15 mouse cellular contexts compared by ENCODE assay signal in the genomic region with DNA sequence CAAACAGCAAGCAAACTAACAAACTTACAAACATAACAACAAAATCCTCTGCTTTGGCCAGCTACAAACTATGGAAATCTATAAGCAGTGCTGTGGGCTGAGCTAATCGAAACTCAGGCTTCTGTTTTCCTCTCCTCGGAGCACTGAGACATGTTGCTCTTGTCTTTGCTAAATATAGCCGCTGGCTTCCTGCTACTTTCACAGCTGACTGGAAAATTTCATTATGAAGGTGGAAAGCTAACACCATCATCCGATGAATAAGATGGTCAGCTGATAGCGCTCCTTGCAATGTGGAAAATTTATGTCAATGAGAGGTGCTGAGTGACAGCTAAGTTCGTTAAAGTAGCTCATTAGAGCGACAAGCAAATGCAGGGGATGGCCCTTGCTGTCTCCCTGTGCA. TPM values are rescaled to one million over a fixed set of nuclear protein-coding genes. Genes with fewer than 3 reads are reported as not detected.
DNase-seq lines count a peak whose midpoint lies in the region; ATAC-seq and TF ChIP-seq lines count a peak whose summit lies in the region.
"Had no signal": no experiment of that assay in that cellular context is flagged by ENCODE, and none has a peak within 500 bp of the region (broad histone marks: within the 10 kb centered on the region; RNA-seq: fewer than 3 reads in every experiment).

No protein-coding gene starts in this region.

- H3K27ac ChIP-seq in heart, embryonic 11.5 days (ENCODE audit: low read depth, low read length) = no peak overlapping the region
- no peak overlapping the region for H3K27ac ChIP-seq in midbrain, embryonic 11.5 days (ENCODE audit: low read depth, low read length)
- H3K27ac ChIP-seq in midbrain, embryonic 10.5 days (replicated peaks) = no peak overlapping the region
- peak overlapping the region; percentile 20; the same call in 1 of the 2 replicates for H3K27ac ChIP-seq in heart, embryonic 16.5 days (ENCODE audit: low read length)
- H3K27ac ChIP-seq in hindbrain, postnatal 0 days = no peak overlapping the region
- H3K27ac ChIP-seq: liver, embryonic 12.5 days had no signal

- no peaks in the 10 kb centered on the region for H3K36me3 ChIP-seq in heart, embryonic 11.5 days (ENCODE audit: control insufficient read depth, insufficient read depth, low read length)
- H3K36me3 ChIP-seq in midbrain, embryonic 11.5 days (ENCODE audit: control insufficient read depth, insufficient read depth, low read length) = no peaks in the 10 kb centered on the region
- no peaks in the 10 kb centered on the region for H3K36me3 ChIP-seq in midbrain, embryonic 10.5 days
- no peaks in the 10 kb centered on the region for H3K36me3 ChIP-seq in heart, embryonic 16.5 days (ENCODE audit: control insufficient read depth, insufficient read depth)
- no peaks in the 10 kb centered on the region for H3K36me3 ChIP-seq in hindbrain, postnatal 0 days (ENCODE audit: insufficient read depth, low read length)
- H3K36me3 ChIP-seq: liver, embryonic 12.5 days had no signal

- H3K4me2 ChIP-seq in heart, embryonic 11.5 days = peak overlapping the region; percentile 29; the same call in 1 of the 2 replicates
- H3K4me2 ChIP-seq in midbrain, embryonic 11.5 days = no peak overlapping the region
- H3K4me2 ChIP-seq in heart, embryonic 16.5 days (ENCODE audit: low read depth, low read length) = peak overlapping the region; percentile 46
- H3K4me2 ChIP-seq in hindbrain, postnatal 0 days (ENCODE audit: low read depth, low read length) = no peak overlapping the region
- H3K4me2 ChIP-seq: liver, embryonic 12.5 days had no signal

- H3K9me3 ChIP-seq in heart, embryonic 11.5 days (replicated peaks; ENCODE audit: control insufficient read depth, low read length) = no peaks in the 10 kb centered on the region
- H3K9me3 ChIP-seq in midbrain, embryonic 11.5 days (ENCODE audit: control insufficient read depth, low read length) = no peaks in the 10 kb centered on the region
- no peaks in the 10 kb centered on the region for H3K9me3 ChIP-seq in midbrain, embryonic 10.5 days (replicated peaks)
- no peaks in the 10 kb centered on the region for H3K9me3 ChIP-seq in heart, embryonic 16.5 days (replicated peaks; ENCODE audit: control insufficient read depth, low read length)
- H3K9me3 ChIP-seq in hindbrain, postnatal 0 days (ENCODE audit: low read length) = no peaks in the 10 kb centered on the region
- H3K9me3 ChIP-seq: liver, embryonic 12.5 days had no signal

- no peaks in the 10 kb centered on the region for H3K27me3 ChIP-seq in heart, embryonic 11.5 days (ENCODE audit: control insufficient read depth, insufficient read depth, low read length)
- H3K27me3 ChIP-seq in midbrain, embryonic 11.5 days (ENCODE audit: control insufficient read depth, insufficient read depth, low read length) = no peaks in the 10 kb centered on the region
- no peaks in the 10 kb centered on the region for H3K27me3 ChIP-seq in midbrain, embryonic 10.5 days (ENCODE audit: low read depth, poor library complexity, severe bottlenecking)
- no peaks in the 10 kb centered on the region for H3K27me3 ChIP-seq in heart, embryonic 16.5 days (ENCODE audit: control insufficient read depth, insufficient read depth, low read length)
- no peaks in the 10 kb centered on the region for H3K27me3 ChIP-seq in hindbrain, postnatal 0 days (ENCODE audit: insufficient read depth, low read length)
- H3K27me3 ChIP-seq: liver, embryonic 12.5 days had no signal

- no peak for DNase-seq in heart, postnatal 14 days
- peak; percentile 57 for DNase-seq in midbrain, embryonic 11.5 days (ENCODE audit: low spot score, missing footprints)
- DNase-seq in midbrain, embryonic 10.5 days (ENCODE audit: low spot score) = no peak
- DNase-seq in skeletal muscle tissue, adult 2 months (ENCODE audit: low read depth, low spot score) = peak; percentile 35
- no peak for DNase-seq in hindbrain, postnatal 0 days (ENCODE audit: low spot score)
- no peak for DNase-seq in lung, postnatal 10 days
- DNase-seq: lung, postnatal 4 days had no signal

- TF ChIP-seq CTCF in hindbrain, postnatal 0 days (IDR thresholded peaks at IDR 0.05; ENCODE audit: low read depth) = no peak

- H3K4me3 ChIP-seq in heart, embryonic 11.5 days (ENCODE audit: low read depth, low read length) = no peak overlapping the region
- H3K4me3 ChIP-seq in midbrain, embryonic 11.5 days (ENCODE audit: low read depth, low read length) = no peak overlapping the region
- H3K4me3 ChIP-seq in midbrain, embryonic 10.5 days = no peak overlapping the region
- no peak overlapping the region; the same call in 1 of the 2 replicates for H3K4me3 ChIP-seq in heart, embryonic 16.5 days (ENCODE audit: low read length)
- H3K4me3 ChIP-seq in hindbrain, postnatal 0 days (ENCODE audit: low read length) = no peak overlapping the region
- H3K4me3 ChIP-seq: liver, embryonic 12.5 days had no signal

- intact Hi-C loops in heart, postnatal 14 days (cut with DNase I) = no loop called here

- no peak overlapping the region for H3K9ac ChIP-seq in heart, embryonic 11.5 days (ENCODE audit: low read depth, low read length)
- H3K9ac ChIP-seq in midbrain, embryonic 11.5 days (ENCODE audit: low read length) = no peak overlapping the region
- H3K9ac ChIP-seq in heart, embryonic 16.5 days (ENCODE audit: low read length) = no peak overlapping the region
- H3K9ac ChIP-seq in hindbrain, postnatal 0 days (replicated peaks; ENCODE audit: low read length) = no peak overlapping the region
- H3K9ac ChIP-seq: liver, embryonic 12.5 days had no signal

- no peak for ATAC-seq in heart, embryonic 11.5 days (replicated peaks; ENCODE audit: insufficient number of reproducible peaks, low FRiP score, low TSS enrichment)
- ATAC-seq in midbrain, embryonic 11.5 days (ENCODE audit: low FRiP score) = no peak
- 0 out of 2 replicates have a peak, but pooled peaks have one; percentile 6 for ATAC-seq in heart, embryonic 16.5 days (replicated peaks; ENCODE audit: extremely low read depth, insufficient read depth, low FRiP score)
- ATAC-seq in hindbrain, postnatal 0 days = no peak
- ATAC-seq: liver, embryonic 12.5 days had no signal

- H3K4me1 ChIP-seq in heart, embryonic 11.5 days (ENCODE audit: control insufficient read depth, insufficient read depth, low read length) = peaks cover 8% of the 10 kb centered on the region
- no peaks in the 10 kb centered on the region for H3K4me1 ChIP-seq in midbrain, embryonic 11.5 days (ENCODE audit: control insufficient read depth, insufficient read depth, low read length)
- H3K4me1 ChIP-seq in midbrain, embryonic 10.5 days = no peaks in the 10 kb centered on the region
- peaks cover 11% of the 10 kb centered on the region for H3K4me1 ChIP-seq in heart, embryonic 16.5 days (ENCODE audit: control insufficient read depth, insufficient read depth, low read length)
- H3K4me1 ChIP-seq in hindbrain, postnatal 0 days (ENCODE audit: insufficient read depth, low read length) = no peaks in the 10 kb centered on the region
- H3K4me1 ChIP-seq: liver, embryonic 12.5 days had no signal

- WGBS in heart, embryonic 11.5 days (ENCODE audit: insufficient replicate concordance) = 36% methylated on average over 7 of the region's 7 CpGs
- whole genome bisulfite sequencing in midbrain, embryonic 11.5 days = 80% methylated on average over 7 of the region's 7 CpGs
- WGBS in midbrain, embryonic 10.5 days = 85% methylated on average over 7 of the region's 7 CpGs
- WGBS in heart, embryonic 16.5 days = 27% methylated on average over 7 of the region's 7 CpGs
- 57% methylated on average over 7 of the region's 7 CpGs for WGBS in hindbrain, postnatal 0 days

RNA-seq across cellular contexts. Expression of a gene that starts 33.5 kb away (rescaled TPM):
- not detected in 2 replicates for polyA plus RNA-seq in heart, embryonic 11.5 days (2014; fragmentation: Nextera tagmentation; extraction: Ambion mirVana)
- total RNA-seq in heart, postnatal 14 days (2021) = not detected
- not detected in 2 replicates for polyA plus RNA-seq in midbrain, embryonic 11.5 days (2014; fragmentation: Nextera tagmentation; extraction: Ambion mirVana)
- polyA plus RNA-seq in midbrain, embryonic 10.5 days (2016; fragmentation: Nextera tagmentation; extraction: Ambion mirVana) = not detected in 2 replicates
- polyA plus RNA-seq in heart, embryonic 16.5 days (2015; fragmentation: Nextera tagmentation; extraction: Ambion mirVana) = not detected in 2 replicates
- not detected in 2 replicates for total RNA-seq in hindbrain, postnatal 0 days (2014; rRNA removed)
- polyA plus RNA-seq in hindbrain, postnatal 0 days (2015; fragmentation: Nextera tagmentation; extraction: Ambion mirVana) = not detected in 2 replicates
- polyA plus RNA-seq: cortical plate, adult 2 months; forebrain, embryonic 11.5 days; hindbrain, embryonic 11.5 days; large intestine, adult 2 months; liver, embryonic 12.5 days; neural tube, embryonic 11.5 days had no signal

RNA-seq across cellular contexts. Expression of a gene that starts 59.6 kb away (rescaled TPM):
- not detected in 2 replicates for polyA plus RNA-seq in heart, embryonic 11.5 days (2014; fragmentation: Nextera tagmentation; extraction: Ambion mirVana)
- total RNA-seq in heart, postnatal 14 days (2021) = not detected
- not detected in 2 replicates for polyA plus RNA-seq in midbrain, embryonic 11.5 days (2014; fragmentation: Nextera tagmentation; extraction: Ambion mirVana)
- polyA plus RNA-seq in midbrain, embryonic 10.5 days (2016; fragmentation: Nextera tagmentation; extraction: Ambion mirVana) = 0.05 and 0.12 TPM in 2 replicates
- polyA plus RNA-seq in heart, embryonic 16.5 days (2015; fragmentation: Nextera tagmentation; extraction: Ambion mirVana) = 1.0 and 1.7 TPM in 2 replicates
- total RNA-seq in hindbrain, postnatal 0 days (2014; rRNA removed) = 0.37 TPM in 1 of 2 replicates, not detected in the other
- polyA plus RNA-seq in hindbrain, postnatal 0 days (2015; fragmentation: Nextera tagmentation; extraction: Ambion mirVana) = 0.20 TPM in 1 of 2 replicates, not detected in the other
- polyA plus RNA-seq: forebrain, embryonic 11.5 days; liver, embryonic 12.5 days; neural tube, embryonic 11.5 days had no signal

Comparison
In these comparisons a context has a peak if more than half of its experiments do, and no peak if none do; other contexts are left out.
1. DNase-seq: peak in midbrain, embryonic 11.5 days (single experiment) and skeletal muscle tissue, adult 2 months (single experiment); none in heart, postnatal 14 days (0 of 2), midbrain, embryonic 10.5 days (single experiment), hindbrain, postnatal 0 days (single experiment) and lung, postnatal 10 days (single experiment).
2. H3K4me2 ChIP-seq: peak in heart, embryonic 11.5 days (single experiment) and heart, embryonic 16.5 days (single experiment); none in midbrain, embryonic 11.5 days (single experiment) and hindbrain, postnatal 0 days (single experiment).